Mouse (Mus musculus): ENCODE results near the gene Rab40c. TPM values are rescaled to one million over a fixed set of nuclear protein-coding genes. Genes with fewer than 3 reads are reported as not detected.

The Rab40c gene
- polyA plus RNA-seq, 1 experiment from 2014 or later = 20.0 TPM

GRCm38 (mm10) chr17:25844396-25844901 lies 75.1 kb downstream of the Rab40c start, which contains the start of gene Rhot2:
TSS of gene Rhot2 (minus strand) at chr17:25844851.
- peak; percentile 97 for DNase-seq (ENCODE audit: low spot score)

GRCm38 (mm10) chr17:25843636-25844395 lies 75.7 kb downstream of the Rab40c start:
- no peak for DNase-seq (ENCODE audit: low spot score)

- no peak for DNase-seq (ENCODE audit: low spot score)
Observed at GRCm38 (mm10) chr17:25843122-25843521, 76.4 kb downstream of the Rab40c start.

- DNase-seq (ENCODE audit: low spot score) = no peak
Observed at GRCm38 (mm10) chr17:25842509-25842908, 77.0 kb downstream of the Rab40c start.

GRCm38 (mm10) chr17:25841117-25841880 lies 78.2 kb downstream of the Rab40c start, which contains the start of gene Gm20683:
TSS of gene Gm20683 (minus strand) at chr17:25841763.
- DNase-seq (ENCODE audit: low spot score) = no peak

- DNase-seq (ENCODE audit: low spot score) = no peak
Observed at GRCm38 (mm10) chr17:25840519-25840918, 79.0 kb downstream of the Rab40c start.

GRCm38 (mm10) chr17:25839455-25840235 lies 79.9 kb downstream of the Rab40c start:
- no peak for DNase-seq (ENCODE audit: low spot score)

- DNase-seq (ENCODE audit: low spot score) = no peak
Observed at GRCm38 (mm10) chr17:25838904-25839303, 80.6 kb downstream of the Rab40c start.

- no peak for DNase-seq (ENCODE audit: low spot score)
Observed at GRCm38 (mm10) chr17:25837533-25837932, 82.0 kb downstream of the Rab40c start.

GRCm38 (mm10) chr17:25837076-25837410 lies 82.5 kb downstream of the Rab40c start, which contains the start of gene Rhbdl1:
TSS of gene Rhbdl1 (minus strand) at chr17:25837295.
- peak; percentile 59 for DNase-seq (ENCODE audit: low spot score)

GRCm38 (mm10) chr17:25836397-25837075 lies 83.0 kb downstream of the Rab40c start:
- DNase-seq (ENCODE audit: low spot score) = no peak

GRCm38 (mm10) chr17:25835816-25836215 lies 83.7 kb downstream of the Rab40c start:
- DNase-seq (ENCODE audit: low spot score) = no peak

- DNase-seq (ENCODE audit: low spot score) = no peak
Observed at GRCm38 (mm10) chr17:25835301-25835700, 84.2 kb downstream of the Rab40c start.

- DNase-seq (ENCODE audit: low spot score) = no peak
Observed at GRCm38 (mm10) chr17:25834595-25835222, 84.8 kb downstream of the Rab40c start.

- DNase-seq (ENCODE audit: low spot score) = no peak
Observed at GRCm38 (mm10) chr17:25833961-25834594, 85.4 kb downstream of the Rab40c start.

- no peak for DNase-seq (ENCODE audit: low spot score)
Observed at GRCm38 (mm10) chr17:25833291-25833663, 86.2 kb downstream of the Rab40c start, which contains the start of gene Stub1. TSS of gene Stub1 (minus strand) at chr17:25833404.

- DNase-seq (ENCODE audit: low spot score) = peak; percentile 98
Observed at GRCm38 (mm10) chr17:25832436-25833290, 86.9 kb downstream of the Rab40c start.
